Mouse (Mus musculus) ES-E14 (cell line): Measurements from ENCODE around the gene 4932414N04Rik. TPM values are rescaled to one million over a fixed set of nuclear protein-coding genes. Genes with fewer than 3 reads are reported as not detected.

ENCODE experiments used
- DNase-seq: peaks from one replicate; pipeline ENCODE4 v3.0.0-alpha.2; 2013; ENCODE audit warnings: low read depth, low spot score
- H3K27ac ChIP-seq: 2 replicates; pipeline ENCODE4 v1.5.1; 2012; ENCODE audit warnings: low read depth, mild to moderate bottlenecking, low read length, moderate library complexity, mixed read lengths; ENCODE audit not compliant: poor library complexity, insufficient read depth, severe bottlenecking
- H3K36me3 ChIP-seq: 2 replicates; pipeline ENCODE4 v1.6.1; 2012; ENCODE audit warnings: mild to moderate bottlenecking, low read length, moderate library complexity, mixed read lengths; ENCODE audit not compliant: control insufficient read depth, poor library complexity, insufficient read depth, severe bottlenecking
- H3K4me1 ChIP-seq, 2 experiments: fragments of 150-350 bp in 1 of 2; sonication (generic) in 1 of 2; 2 replicates each; pipeline ENCODE4 v1.6.1; 2012; ENCODE audit warnings: low read length in 2 of 2, mild to moderate bottlenecking in 1 of 2, mixed read lengths in 1 of 2; ENCODE audit not compliant: control insufficient read depth in 2 of 2, insufficient read depth in 2 of 2, poor library complexity in 1 of 2
- H3K4me3 ChIP-seq, 2 experiments: fragments of 150-350 bp in 1 of 2; sonication (generic) in 1 of 2; 2 replicates each; pipeline ENCODE4 v1.5.1; 2012; ENCODE audit warnings: low read length in 2 of 2, low read depth in 1 of 2, mild to moderate bottlenecking in 1 of 2, mixed read lengths in 1 of 2; ENCODE audit not compliant: insufficient read depth in 1 of 2, poor library complexity in 1 of 2, severe bottlenecking in 1 of 2
- H3K9ac ChIP-seq: 2 replicates; pipeline ENCODE4 v1.6.1; 2012; ENCODE audit warnings: low read depth, mild to moderate bottlenecking, low read length, mixed read lengths; ENCODE audit not compliant: poor library complexity, insufficient read depth, severe bottlenecking
- H3K9me3 ChIP-seq: fragments of 150-350 bp; sonication (generic); 2 replicates; pipeline ENCODE4 v1.6.1; 2012; ENCODE audit warnings: low read depth, mild to moderate bottlenecking, low read length; ENCODE audit not compliant: control insufficient read depth, insufficient read depth
- CHD2 ChIP-seq: IDR thresholded peaks from 2 replicates; pipeline ENCODE4 v1.6.1; 2014; ENCODE audit warnings: mild to moderate bottlenecking, low read depth, low read length, inconsistent platforms
- HCFC1 ChIP-seq: IDR thresholded peaks from 2 replicates; pipeline ENCODE4 v1.6.1; 2012; ENCODE audit warnings: low read length, inconsistent platforms, borderline replicate concordance; ENCODE audit not compliant: insufficient read depth
- MAFK ChIP-seq: IDR thresholded peaks from 2 replicates; pipeline ENCODE4 v1.6.1; 2014; ENCODE audit warnings: mild to moderate bottlenecking, low read depth, low read length, inconsistent platforms; ENCODE audit not compliant: insufficient read depth
- ZC3H11A ChIP-seq: IDR thresholded peaks from 2 replicates; pipeline ENCODE4 v1.6.1; 2012; ENCODE audit warnings: low read depth, mild to moderate bottlenecking, inconsistent platforms, low read length, borderline replicate concordance
- ZNF384 ChIP-seq: IDR thresholded peaks from 2 replicates; pipeline ENCODE4 v1.6.1; 2012; ENCODE audit warnings: low read depth, low read length, inconsistent platforms
- in situ Hi-C, 2 experiments: fragments of 600-800 bp; cut with MboI; formaldehyde crosslinking; loops; one replicate each; pipeline ENCODE4 v1.15.1; 2025; ENCODE audit warnings: low sequenced_read_pairs in 2 of 2, inconsistent platforms in 1 of 2; ENCODE audit not compliant: unreplicated experiment in 2 of 2
- total RNA-seq: library from RNA; depleted of rRNA; stranded (reverse); fragments of 300-350 nt; gene quantifications from 2 replicates; pipeline ENCODE4 v1.2.3, GENCODE M21; 2012

4932414N04Rik gene
- total RNA-seq, 1 experiment: not detected

- Histone ChIP-seq H3K9me3 (no peaks in the 10 kb centered on the region), H3K4me3 (no peak overlapping the region), H3K27ac (no peak overlapping the region), H3K4me1 (no peaks in the 10 kb centered on the region), H3K9ac (no peak overlapping the region), H3K36me3 (no peaks in the 10 kb centered on the region)
- in situ Hi-C loops: loop anchor here (10.0 to 25.0 kb wide), 2 partner anchors 277 to 280 kb away; no protein-coding TSS in a partner anchor
- DNase-seq: peak; percentile 62
- no peak for TF ChIP-seq CHD2
- TF ChIP-seq ZC3H11A: peak; percentile 100
These were observed 128.6 kb downstream of the 4932414N04Rik start for GRCm38 (mm10) chr2:68784710-68785427.

GRCm38 (mm10) chr2:68787161-68787675, 130.9 kb downstream of the 4932414N04Rik start:
- Histone ChIP-seq H3K4me3 (no peak overlapping the region), H3K9me3 (no peaks in the 10 kb centered on the region), H3K9ac (no peak overlapping the region), H3K36me3 (no peaks in the 10 kb centered on the region), H3K4me1 (no peaks in the 10 kb centered on the region), H3K27ac (no peak overlapping the region)
- no peak for TF ChIP-seq CHD2
- no peak for TF ChIP-seq ZC3H11A
- no peak for TF ChIP-seq HCFC1
- TF ChIP-seq MAFK: no peak
- no peak for TF ChIP-seq ZNF384
- in situ Hi-C loops: loop anchor here (10.0 to 25.0 kb wide), 2 partner anchors 275 to 278 kb away; no protein-coding TSS in a partner anchor
- no peak for DNase-seq

- TF ChIP-seq ZC3H11A (no peak), MAFK (no peak), ZNF384 (no peak), HCFC1 (no peak), CHD2 (no peak)
- no peaks in the 10 kb centered on the region for H3K36me3 ChIP-seq
- H3K9me3 ChIP-seq: no peaks in the 10 kb centered on the region
- no peaks in the 10 kb centered on the region for H3K4me1 ChIP-seq
- no peak for DNase-seq
- in situ Hi-C loops: loop anchor here in 1 of 2 experiments (25.0 kb wide), 1 partner anchor 270 kb away; no protein-coding TSS in a partner anchor
- no peak overlapping the region for H3K4me3 ChIP-seq
- H3K9ac ChIP-seq: no peak overlapping the region
- H3K27ac ChIP-seq: no peak overlapping the region
These were observed 136.0 kb downstream of the 4932414N04Rik start for GRCm38 (mm10) chr2:68792296-68792695.

- no peak for TF ChIP-seq ZC3H11A
- TF ChIP-seq CHD2: no peak
- peak; percentile 64; the same call in 1 of the 2 replicates for TF ChIP-seq MAFK
- no peak for TF ChIP-seq ZNF384
- no peak for DNase-seq
- no peaks in the 10 kb centered on the region for H3K9me3 ChIP-seq
- no peak overlapping the region for H3K27ac ChIP-seq
- no peaks in the 10 kb centered on the region for H3K4me1 ChIP-seq
- H3K36me3 ChIP-seq: no peaks in the 10 kb centered on the region
- in situ Hi-C loops: loop anchor here in 1 of 2 experiments (25.0 kb wide), 1 partner anchor 269 kb away; no protein-coding TSS in a partner anchor
- H3K9ac ChIP-seq: no peak overlapping the region
- no peak overlapping the region for H3K4me3 ChIP-seq
These were observed 137.2 kb downstream of the 4932414N04Rik start for GRCm38 (mm10) chr2:68793472-68793871.
